Mouse (Mus musculus): ENCODE measurements around the gene Plscr3.

DNA sequence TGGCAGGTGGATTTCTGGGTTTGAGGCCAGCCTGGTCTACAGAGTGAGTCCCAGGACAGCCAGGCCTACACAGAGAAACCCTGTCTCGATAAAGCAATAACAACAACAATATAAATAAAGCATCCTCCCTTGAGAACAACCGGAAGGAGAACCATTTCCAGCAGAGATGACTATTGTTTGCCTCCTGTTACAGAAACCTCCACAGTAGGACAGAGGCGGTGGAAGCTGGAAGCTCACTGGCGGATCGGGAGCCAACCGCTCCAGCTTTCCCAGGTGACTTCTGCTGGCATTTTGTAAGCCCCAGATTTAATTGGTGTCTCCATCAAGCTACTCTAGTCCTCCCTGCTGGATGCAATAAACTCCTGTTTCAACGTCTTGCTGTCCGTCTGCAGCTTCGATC lies 19.4 kb downstream of the Plscr3 start:
- TF ChIP-seq CTCF (IDR thresholded peaks at IDR 0.05) (no peak), EP300 (IDR thresholded peaks at IDR 0.05) (no peak)
